Mouse (Mus musculus): ENCODE measurements around the gene Ush2a. TPM values are rescaled to one million over a fixed set of nuclear protein-coding genes. Genes with fewer than 3 reads are reported as not detected.

Ush2a gene
- polyA plus RNA-seq, 1 experiment from 2014 or later: 0.10 TPM

DNA sequence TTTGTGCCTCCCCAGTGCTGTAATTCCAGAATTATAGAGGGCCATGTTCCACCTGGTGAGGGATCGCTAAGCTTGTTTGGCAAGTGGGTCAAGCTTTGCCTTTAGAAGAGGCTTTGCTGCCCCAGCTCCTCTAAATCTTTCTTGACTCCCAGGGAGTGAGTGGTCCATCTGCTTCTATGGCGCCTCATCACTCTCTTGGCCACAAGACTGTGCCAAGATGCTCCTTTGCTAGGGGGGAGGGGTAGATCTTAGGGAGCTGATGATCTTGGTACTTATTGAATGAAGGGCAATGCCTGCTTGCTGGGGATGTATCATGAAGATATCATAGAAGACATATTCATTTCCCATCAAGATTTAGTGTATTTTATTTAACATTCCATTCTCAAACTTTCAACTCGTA is 279.7 kb downstream of the Ush2a start:
- H3K27me3 ChIP-seq (replicated peaks; ENCODE audit: control insufficient read depth, insufficient read depth, low read length): no peaks in the 10 kb centered on the region
- H3K9ac ChIP-seq (ENCODE audit: low read depth, low read length): no peak overlapping the region
- H3K27ac ChIP-seq (ENCODE audit: low read depth, low read length): no peak overlapping the region
- DNase-seq (ENCODE audit: low spot score) (no peak), ATAC-seq (replicated peaks; ENCODE audit: low FRiP score) (no peak)
- no peak overlapping the region for H3K4me3 ChIP-seq (ENCODE audit: low read depth, low read length)
- no peak overlapping the region for H3K4me2 ChIP-seq
- H3K36me3 ChIP-seq (ENCODE audit: control insufficient read depth, insufficient read depth, low read length): no peaks in the 10 kb centered on the region
- H3K9me3 ChIP-seq (ENCODE audit: control insufficient read depth, low read length): no peaks in the 10 kb centered on the region
- no peaks in the 10 kb centered on the region for H3K4me1 ChIP-seq (replicated peaks; ENCODE audit: control insufficient read depth, insufficient read depth, low read length)
- 86% methylated on average over 3 of the region's 3 CpGs for whole genome bisulfite sequencing

DNA sequence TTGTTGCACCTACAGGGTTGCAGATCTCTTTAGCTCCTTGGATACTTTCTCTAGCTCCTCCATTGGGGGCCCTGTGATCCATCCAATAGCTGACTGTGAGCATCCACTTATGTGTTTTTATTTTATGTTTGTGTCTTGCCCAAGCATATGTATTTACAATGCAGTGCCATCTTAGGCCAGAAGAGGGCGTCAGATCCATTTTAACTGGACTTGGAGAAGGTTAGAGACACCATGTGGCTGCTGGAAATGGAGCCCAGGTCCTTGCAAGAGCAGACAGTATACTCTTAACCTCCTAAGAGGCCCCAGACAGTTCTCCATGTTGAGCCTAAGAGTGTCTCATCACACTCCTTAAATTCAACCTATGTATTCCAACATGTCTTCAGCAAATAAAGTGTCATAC is 281.5 kb downstream of the Ush2a start:
- DNase-seq (ENCODE audit: low spot score): no peak
- Histone ChIP-seq H3K27ac (ENCODE audit: low read depth, low read length) (no peak overlapping the region), H3K4me1 (replicated peaks; ENCODE audit: control insufficient read depth, insufficient read depth, low read length) (no peaks in the 10 kb centered on the region), H3K27me3 (replicated peaks; ENCODE audit: control insufficient read depth, insufficient read depth, low read length) (no peaks in the 10 kb centered on the region), H3K4me2 (no peak overlapping the region), H3K4me3 (ENCODE audit: low read depth, low read length) (no peak overlapping the region), H3K9ac (ENCODE audit: low read depth, low read length) (no peak overlapping the region), H3K36me3 (ENCODE audit: control insufficient read depth, insufficient read depth, low read length) (no peaks in the 10 kb centered on the region), H3K9me3 (ENCODE audit: control insufficient read depth, low read length) (no peaks in the 10 kb centered on the region)
- no peak for ATAC-seq (replicated peaks; ENCODE audit: low FRiP score)
- WGBS: 13% methylated on average over 1 of the region's 1 CpGs

DNA sequence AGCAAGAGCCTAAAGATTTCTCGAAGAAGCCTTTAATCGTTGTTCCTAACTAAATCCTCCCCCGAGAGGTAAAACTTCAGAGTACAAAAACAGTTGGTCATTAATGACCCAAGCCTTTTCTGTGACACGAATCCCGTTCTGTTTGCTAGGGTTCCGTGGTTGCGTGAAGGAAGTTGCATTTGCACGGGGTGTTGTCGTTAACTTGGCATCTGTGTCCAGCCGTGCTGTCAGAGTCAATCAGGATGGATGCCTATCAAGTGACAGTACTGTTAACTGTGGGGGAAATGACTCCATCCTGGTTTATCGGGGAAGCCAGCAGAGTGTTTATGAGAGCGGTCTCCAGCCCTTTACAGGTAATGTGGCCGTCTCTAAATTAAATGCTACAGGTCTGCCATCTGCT is 287.9 kb downstream of the Ush2a start:
- Histone ChIP-seq H3K4me1 (replicated peaks; ENCODE audit: control insufficient read depth, insufficient read depth, low read length) (no peaks in the 10 kb centered on the region), H3K27me3 (replicated peaks; ENCODE audit: control insufficient read depth, insufficient read depth, low read length) (no peaks in the 10 kb centered on the region), H3K9ac (ENCODE audit: low read depth, low read length) (no peak overlapping the region), H3K4me3 (ENCODE audit: low read depth, low read length) (no peak overlapping the region), H3K27ac (ENCODE audit: low read depth, low read length) (no peak overlapping the region), H3K4me2 (no peak overlapping the region), H3K9me3 (ENCODE audit: control insufficient read depth, low read length) (no peaks in the 10 kb centered on the region), H3K36me3 (ENCODE audit: control insufficient read depth, insufficient read depth, low read length) (no peaks in the 10 kb centered on the region)
- 60% methylated on average over 13 of the region's 13 CpGs for WGBS
- DNase-seq (ENCODE audit: low spot score) (no peak), ATAC-seq (replicated peaks; ENCODE audit: low FRiP score) (no peak)

DNA sequence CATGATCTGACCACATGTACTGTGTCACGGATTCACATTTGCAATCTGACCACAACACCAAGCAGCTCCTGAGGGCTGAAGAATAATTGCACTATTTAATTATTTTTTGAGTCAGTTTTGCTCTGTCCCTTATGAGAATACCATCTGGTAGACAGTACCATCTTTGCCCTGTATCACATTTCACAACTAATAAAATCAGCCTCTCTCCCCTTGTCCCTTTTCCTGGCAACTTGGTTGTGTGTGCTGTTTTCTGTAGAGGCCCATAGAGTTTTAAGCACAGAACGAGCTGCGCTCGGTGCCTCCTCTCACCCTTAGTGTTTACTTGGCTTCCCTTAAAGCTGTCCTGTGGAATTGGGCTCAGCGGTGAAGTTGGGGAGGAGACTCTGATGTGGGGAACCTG is 290.0 kb downstream of the Ush2a start:
- no peak overlapping the region for H3K9ac ChIP-seq (ENCODE audit: low read depth, low read length)
- H3K27me3 ChIP-seq (replicated peaks; ENCODE audit: control insufficient read depth, insufficient read depth, low read length): no peaks in the 10 kb centered on the region
- H3K9me3 ChIP-seq (ENCODE audit: control insufficient read depth, low read length): no peaks in the 10 kb centered on the region
- 76% methylated on average over 5 of the region's 5 CpGs for WGBS
- H3K36me3 ChIP-seq (ENCODE audit: control insufficient read depth, insufficient read depth, low read length): no peaks in the 10 kb centered on the region
- no peak overlapping the region for H3K27ac ChIP-seq (ENCODE audit: low read depth, low read length)
- no peak overlapping the region for H3K4me2 ChIP-seq
- H3K4me3 ChIP-seq (ENCODE audit: low read depth, low read length): no peak overlapping the region
- DNase-seq (ENCODE audit: low spot score): no peak
- H3K4me1 ChIP-seq (replicated peaks; ENCODE audit: control insufficient read depth, insufficient read depth, low read length): no peaks in the 10 kb centered on the region
- ATAC-seq (replicated peaks; ENCODE audit: low FRiP score): no peak

DNA sequence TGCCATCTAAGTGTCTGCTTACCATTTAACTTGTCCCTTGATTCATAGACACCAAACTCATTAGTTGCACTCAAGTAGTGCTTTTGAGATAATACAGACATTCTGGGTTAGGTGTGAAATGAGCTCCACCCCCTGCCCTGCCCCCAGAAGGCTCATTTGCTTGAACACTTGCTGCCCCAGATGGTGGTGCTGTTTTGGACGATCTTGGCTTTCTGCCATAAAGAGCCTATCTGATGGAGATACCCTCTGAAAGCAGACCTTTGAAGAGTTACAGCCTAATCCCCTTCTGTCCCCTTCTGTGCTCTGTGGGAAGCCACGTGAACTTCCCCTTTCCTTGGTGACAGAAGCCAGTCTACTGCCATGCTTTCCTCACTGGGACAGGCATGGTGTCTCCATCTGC is 297.1 kb downstream of the Ush2a start:
- Histone ChIP-seq H3K36me3 (ENCODE audit: control insufficient read depth, insufficient read depth, low read length) (no peaks in the 10 kb centered on the region), H3K4me3 (ENCODE audit: low read depth, low read length) (no peak overlapping the region), H3K27ac (ENCODE audit: low read depth, low read length) (no peak overlapping the region), H3K4me2 (no peak overlapping the region), H3K4me1 (replicated peaks; ENCODE audit: control insufficient read depth, insufficient read depth, low read length) (no peaks in the 10 kb centered on the region), H3K9ac (ENCODE audit: low read depth, low read length) (no peak overlapping the region), H3K9me3 (ENCODE audit: control insufficient read depth, low read length) (no peaks in the 10 kb centered on the region), H3K27me3 (replicated peaks; ENCODE audit: control insufficient read depth, insufficient read depth, low read length) (no peaks in the 10 kb centered on the region)
- DNase-seq (ENCODE audit: low spot score) (no peak), ATAC-seq (replicated peaks; ENCODE audit: low FRiP score) (no peak)
- 14% methylated on average over 2 of the region's 2 CpGs for WGBS

DNA sequence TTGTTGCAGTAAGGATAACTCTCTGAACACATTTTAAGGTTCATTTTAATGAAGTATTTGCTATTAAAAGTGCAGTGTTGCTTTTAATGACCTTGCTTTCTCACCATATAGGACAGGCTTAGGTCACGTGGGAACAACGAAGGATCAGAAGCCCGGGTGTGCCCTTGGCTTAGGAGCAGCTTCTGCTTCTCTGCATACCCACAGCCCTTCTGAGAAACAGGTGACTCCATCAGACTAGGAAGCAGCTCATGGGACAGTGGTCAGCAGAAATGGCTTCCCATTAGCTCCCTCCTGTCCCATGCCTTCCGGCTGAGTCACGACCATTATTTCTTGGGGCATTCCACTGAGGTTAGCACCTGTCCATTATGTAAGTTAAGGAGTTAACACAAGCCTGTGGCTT is 304.4 kb downstream of the Ush2a start:
- Histone ChIP-seq H3K9ac (ENCODE audit: low read depth, low read length) (no peak overlapping the region), H3K27me3 (replicated peaks; ENCODE audit: control insufficient read depth, insufficient read depth, low read length) (no peaks in the 10 kb centered on the region), H3K4me3 (ENCODE audit: low read depth, low read length) (no peak overlapping the region), H3K4me2 (no peak overlapping the region), H3K36me3 (ENCODE audit: control insufficient read depth, insufficient read depth, low read length) (no peaks in the 10 kb centered on the region), H3K27ac (ENCODE audit: low read depth, low read length) (no peak overlapping the region), H3K9me3 (ENCODE audit: control insufficient read depth, low read length) (no peaks in the 10 kb centered on the region), H3K4me1 (replicated peaks; ENCODE audit: control insufficient read depth, insufficient read depth, low read length) (no peaks in the 10 kb centered on the region)
- no peak for ATAC-seq (replicated peaks; ENCODE audit: low FRiP score)
- no peak for DNase-seq (ENCODE audit: low spot score)
- 77% methylated on average over 5 of the region's 5 CpGs for WGBS

DNA sequence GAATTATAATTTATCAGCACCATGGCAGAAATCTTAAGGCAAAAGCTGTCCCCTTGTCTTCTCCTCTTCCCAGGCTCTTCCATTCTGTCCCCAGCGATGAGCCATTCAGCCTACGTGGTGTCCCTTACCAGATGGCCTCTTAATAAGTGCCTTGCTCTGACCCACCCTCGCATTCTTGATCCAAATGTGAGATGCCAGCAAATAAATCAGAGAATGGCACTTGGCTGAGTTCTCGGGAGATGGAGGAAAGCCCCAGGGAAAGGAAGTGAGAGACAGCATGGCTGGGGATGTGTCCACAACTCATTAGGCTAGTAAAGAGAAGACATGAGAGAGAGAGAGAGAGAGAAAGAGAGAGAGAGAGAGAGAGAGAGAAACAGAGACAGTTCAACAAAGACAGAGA is 305.7 kb downstream of the Ush2a start:
- Histone ChIP-seq H3K36me3 (ENCODE audit: control insufficient read depth, insufficient read depth, low read length) (no peaks in the 10 kb centered on the region), H3K27ac (ENCODE audit: low read depth, low read length) (no peak overlapping the region), H3K9me3 (ENCODE audit: control insufficient read depth, low read length) (no peaks in the 10 kb centered on the region), H3K4me3 (ENCODE audit: low read depth, low read length) (no peak overlapping the region), H3K4me2 (no peak overlapping the region), H3K27me3 (replicated peaks; ENCODE audit: control insufficient read depth, insufficient read depth, low read length) (no peaks in the 10 kb centered on the region), H3K9ac (ENCODE audit: low read depth, low read length) (no peak overlapping the region), H3K4me1 (replicated peaks; ENCODE audit: control insufficient read depth, insufficient read depth, low read length) (no peaks in the 10 kb centered on the region)
- DNase-seq (ENCODE audit: low spot score) (no peak), ATAC-seq (replicated peaks; ENCODE audit: low FRiP score) (no peak)
- WGBS: 72% methylated on average over 4 of the region's 4 CpGs

DNA sequence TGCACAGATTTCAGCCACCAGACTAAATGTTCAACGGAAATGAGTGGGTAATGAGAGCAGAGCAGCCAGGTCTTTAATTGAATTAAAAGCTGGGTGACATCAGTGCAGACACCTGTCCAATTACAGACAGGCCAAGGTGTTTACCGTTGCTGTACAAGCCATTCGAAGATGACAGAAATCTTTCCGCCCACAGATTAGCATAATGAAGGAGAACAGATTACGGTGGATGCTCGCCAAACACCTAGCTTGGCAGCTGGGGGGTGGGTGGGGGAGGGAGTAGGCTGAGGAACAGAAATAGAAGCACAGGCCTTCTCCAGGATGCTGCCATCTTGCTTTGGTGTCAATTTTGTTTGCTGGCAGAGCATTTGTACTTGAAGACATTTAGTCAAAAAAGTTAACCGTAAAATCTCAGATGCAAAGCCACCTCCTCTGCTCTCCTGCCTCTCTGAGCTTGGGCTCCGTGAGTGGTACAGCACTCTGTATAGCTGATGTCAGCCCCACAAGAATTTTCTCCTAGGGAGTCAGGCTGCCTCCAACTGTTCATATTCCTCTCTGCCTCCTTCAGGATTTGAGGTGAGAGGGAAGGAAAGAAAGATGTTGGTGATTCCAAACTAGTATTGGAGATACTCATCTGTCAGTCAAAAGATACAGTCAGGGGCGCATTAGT is 306.6 kb downstream of the Ush2a start:
- H3K4me2 ChIP-seq: no peak overlapping the region
- H3K27ac ChIP-seq (ENCODE audit: low read depth, low read length): no peak overlapping the region
- H3K36me3 ChIP-seq (ENCODE audit: control insufficient read depth, insufficient read depth, low read length): no peaks in the 10 kb centered on the region
- H3K9me3 ChIP-seq (ENCODE audit: control insufficient read depth, low read length): no peaks in the 10 kb centered on the region
- ATAC-seq (replicated peaks; ENCODE audit: low FRiP score) (no peak), DNase-seq (ENCODE audit: low spot score) (no peak)
- no peaks in the 10 kb centered on the region for H3K4me1 ChIP-seq (replicated peaks; ENCODE audit: control insufficient read depth, insufficient read depth, low read length)
- H3K27me3 ChIP-seq (replicated peaks; ENCODE audit: control insufficient read depth, insufficient read depth, low read length): no peaks in the 10 kb centered on the region
- 84% methylated on average over 9 of the region's 9 CpGs for WGBS
- H3K9ac ChIP-seq (ENCODE audit: low read depth, low read length): no peak overlapping the region
- no peak overlapping the region for H3K4me3 ChIP-seq (ENCODE audit: low read depth, low read length)

DNA sequence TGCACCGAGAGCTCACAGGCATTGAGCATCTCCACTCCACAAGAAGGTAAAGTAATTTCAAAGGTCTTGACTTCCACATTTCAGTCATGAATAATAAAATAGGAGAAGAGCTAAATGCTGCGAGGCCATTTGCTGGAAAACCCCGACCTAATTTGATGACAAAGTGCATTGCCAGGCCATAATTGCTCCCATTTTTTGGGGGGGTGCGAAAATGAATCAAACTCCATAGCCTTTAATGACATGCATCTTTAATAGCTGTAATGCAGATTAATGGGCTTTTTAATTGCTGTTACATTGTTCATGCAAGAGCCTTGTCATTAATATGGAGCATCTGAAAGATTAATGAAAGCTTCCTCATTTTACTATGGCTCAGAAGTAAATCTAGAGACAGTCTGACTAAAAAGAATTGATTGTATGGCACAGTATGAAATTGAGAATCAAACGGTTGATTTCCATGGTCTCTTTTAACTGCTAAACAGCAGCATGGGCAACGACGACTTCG is 314.5 kb downstream of the Ush2a start:
- ATAC-seq (replicated peaks; ENCODE audit: low FRiP score): no peak
- H3K4me2 ChIP-seq: no peak overlapping the region
- no peak for DNase-seq (ENCODE audit: low spot score)

More for the DNA sequence above, 314.5 kb downstream of the Ush2a start:
- Histone ChIP-seq H3K27me3 (replicated peaks; ENCODE audit: control insufficient read depth, insufficient read depth, low read length) (no peaks in the 10 kb centered on the region), H3K9me3 (ENCODE audit: control insufficient read depth, low read length) (no peaks in the 10 kb centered on the region), H3K9ac (ENCODE audit: low read depth, low read length) (no peak overlapping the region), H3K4me1 (replicated peaks; ENCODE audit: control insufficient read depth, insufficient read depth, low read length) (no peaks in the 10 kb centered on the region), H3K4me3 (ENCODE audit: low read depth, low read length) (no peak overlapping the region), H3K36me3 (ENCODE audit: control insufficient read depth, insufficient read depth, low read length) (no peaks in the 10 kb centered on the region), H3K27ac (ENCODE audit: low read depth, low read length) (no peak overlapping the region)
- 81% methylated on average over 8 of the region's 8 CpGs for WGBS

Measured in liver, embryonic 11.5 days (tissue).